Mouse (Mus musculus) erythroid progenitor cell, adult 5-6 weeks (primary cell): ENCODE data around the gene Spred3. TPM values are rescaled to one million over a fixed set of nuclear protein-coding genes. Genes with fewer than 3 reads are reported as not detected.
"Not testable (repeated sequence)": the region's sequence is repeated elsewhere in the genome, so short reads cannot be mapped to it uniquely, and the experiment has no call there.

Experiments used
- ATAC-seq: replicated peaks from 2 replicates; pipeline ENCODE4 v1.8.0; 2016; ENCODE audit warnings: moderate number of reproducible peaks, mild to moderate bottlenecking, moderate TSS enrichment, inconsistent platforms; ENCODE audit not compliant: poor library complexity, low FRiP score, severe bottlenecking
- total RNA-seq, 2 experiments: library from RNA; stranded (forward) in 1 of 2; stranded (reverse) in 1 of 2; fragments of 150-400 nt in 1 of 2; fragments of 186-747, 209-891 nt in 1 of 2; gene quantifications; 2 replicates each; pipeline versions ENCODE4 v1.2.3 to v1.2.4; 2015 to 2017; ENCODE audit warnings: low replicate concordance in 2 of 2

Gene Spred3
- total RNA-seq, 2 experiments from 2014 or later, result 1.3 to 3.4 TPM

- no peak; the same call in none of the 2 replicates for ATAC-seq
Observed at GRCm38 (mm10) chr7:29170755-29171561, 747 bp upstream of the Spred3 start.

- no peak for ATAC-seq
Observed at GRCm38 (mm10) chr7:29169231-29170065, 763 bp downstream of the Spred3 start.

- no peak for ATAC-seq
Observed at GRCm38 (mm10) chr7:29168791-29169230, 1.4 kb downstream of the Spred3 start.

GRCm38 (mm10) chr7:29168121-29168695 is 2.0 kb downstream of the Spred3 start:
- ATAC-seq, result no peak

GRCm38 (mm10) chr7:29167656-29168055 is 2.6 kb downstream of the Spred3 start:
- ATAC-seq, result no peak

GRCm38 (mm10) chr7:29162750-29163525 is 7.3 kb downstream of the Spred3 start:
- ATAC-seq, result 0 out of 2 replicates have a peak, but pooled peaks have one; percentile 45

- no peak for ATAC-seq
Observed at GRCm38 (mm10) chr7:29162294-29162693, 7.9 kb downstream of the Spred3 start.

- no peak for ATAC-seq
Observed at GRCm38 (mm10) chr7:29158264-29158663, 11.9 kb downstream of the Spred3 start.

- peak; percentile 73; the same call in 1 of the 2 replicates for ATAC-seq
Observed at GRCm38 (mm10) chr7:29155838-29156782, 14.1 kb downstream of the Spred3 start, which contains the start of gene Fam98c. Fam98c (minus strand) TSS chr7:29156234.

GRCm38 (mm10) chr7:29155196-29155837 is 14.9 kb downstream of the Spred3 start:
- peak; percentile 84 for ATAC-seq

- no peak for ATAC-seq
Observed at GRCm38 (mm10) chr7:29154018-29154720, 16.0 kb downstream of the Spred3 start.

- ATAC-seq, result no peak
Observed at GRCm38 (mm10) chr7:29151486-29151885, 18.7 kb downstream of the Spred3 start.

GRCm38 (mm10) chr7:29148771-29149170 is 21.4 kb downstream of the Spred3 start:
- ATAC-seq, result no peak

GRCm38 (mm10) chr7:29146625-29147367 is 23.4 kb downstream of the Spred3 start:
- no peak for ATAC-seq

- no peak for ATAC-seq
Observed at GRCm38 (mm10) chr7:29144006-29144405, 26.2 kb downstream of the Spred3 start.

- no peak for ATAC-seq
Observed at GRCm38 (mm10) chr7:29141416-29141815, 28.8 kb downstream of the Spred3 start.

- ATAC-seq, result not testable (repeated sequence)
Observed at GRCm38 (mm10) chr7:29139237-29139636, 31.0 kb downstream of the Spred3 start.
